Mouse (Mus musculus): Measurements from ENCODE around the gene Clip2. TPM values are rescaled to one million over a fixed set of nuclear protein-coding genes. Genes with fewer than 3 reads are reported as not detected.

Gene Clip2
- total and polyA plus RNA-seq, 3 experiments = 5.4 to 16.7 (median 8.7) TPM

DNA sequence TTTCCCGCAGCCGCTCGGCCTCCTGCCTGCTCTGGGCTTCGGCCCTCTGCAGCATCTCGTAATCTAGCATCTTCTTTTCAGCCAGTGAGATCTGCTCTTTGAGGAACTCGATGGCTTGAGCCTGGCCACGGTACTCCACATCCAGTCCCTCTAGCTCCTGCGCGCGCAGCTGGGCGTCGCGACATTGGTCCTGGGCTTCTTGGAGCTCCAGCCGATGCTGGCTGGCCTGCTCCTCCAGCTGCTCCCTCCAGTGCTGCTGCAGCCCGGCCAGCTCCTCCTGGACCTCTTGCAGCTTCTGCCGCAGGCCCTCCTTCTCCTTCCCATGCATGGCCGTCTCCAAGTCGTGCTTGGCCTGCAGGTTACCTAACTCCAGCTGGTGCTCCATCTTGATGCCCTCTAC is 49.6 kb downstream of the Clip2 start:
- H3K27ac ChIP-seq (ENCODE audit: insufficient read depth, low read depth) = no peak overlapping the region
- no peak overlapping the region for H3K4me3 ChIP-seq (replicated peaks in 1 of 3; ENCODE audit: low read depth in 2 of 3, low read length in 2 of 3, poor library complexity in 1 of 3)
- no peaks in the 10 kb centered on the region for H3K9me3 ChIP-seq (replicated peaks; ENCODE audit: low read length)
- in situ Hi-C loops (cut with MboI; ENCODE audit: low pct_ligation_motif_present, low pct_unique_long_range_greater_than_20kb, low sequenced_read_pairs) = no loop called here
- dilution Hi-C loops (cut with MboI; ENCODE audit: extremely low pct_ligation_motif_present, extremely low pct_unique_long_range_greater_than_20kb, low sequenced_read_pairs) = no loop called here
- no peaks in the 10 kb centered on the region for H3K79me2 ChIP-seq (replicated peaks; ENCODE audit: control insufficient read depth, extremely low read depth, insufficient read depth, poor library complexity, severe bottlenecking)
- DNase-seq (ENCODE audit: extremely low read depth) = no peak
- no peak overlapping the region for H3K9ac ChIP-seq (ENCODE audit: insufficient read depth, low read depth)
- no peak for TF ChIP-seq RCOR1 (conservative IDR thresholded peaks at IDR 0.05; ENCODE audit: low read depth, low read length)
- TF ChIP-seq MXI1 (IDR thresholded peaks at IDR 0.05; ENCODE audit: low read depth, low read length) = no peak
- TF ChIP-seq NELFE (IDR thresholded peaks at IDR 0.05; ENCODE audit: low read depth, low read length) = no peak
- TF ChIP-seq CHD2 (IDR thresholded peaks at IDR 0.05; ENCODE audit: low read length) = no peak
- TF ChIP-seq ZKSCAN1 (IDR thresholded peaks at IDR 0.05; ENCODE audit: borderline replicate concordance, low read depth, low read length) = no peak
- no peak for TF ChIP-seq RAD21 (IDR thresholded peaks at IDR 0.05; ENCODE audit: low read depth, low read length)
- TF ChIP-seq ZC3H11A (IDR thresholded peaks at IDR 0.05; ENCODE audit: low read depth, low read length) = no peak
- no peak for TF ChIP-seq JUND (conservative IDR thresholded peaks at IDR 0.05; ENCODE audit: low read depth, low read length)
- no peak for TF ChIP-seq BHLHE40 (IDR thresholded peaks at IDR 0.05; ENCODE audit: low read depth, low read length)
- no peak for TF ChIP-seq GABPA (IDR thresholded peaks at IDR 0.05; ENCODE audit: insufficient replicate concordance, low read depth, low read length)
- TF ChIP-seq CTCF (conservative IDR thresholded peaks at IDR 0.05 in 1 of 2, IDR thresholded peaks at IDR 0.05 in 1 of 2; ENCODE audit: low read depth in 2 of 2, low read length in 2 of 2) = no peak
- TF ChIP-seq IRF4 (IDR thresholded peaks at IDR 0.05; ENCODE audit: low read depth, low read length) = no peak
- TF ChIP-seq HCFC1 (IDR thresholded peaks at IDR 0.05; ENCODE audit: low read depth, low read length) = no peak
- TF ChIP-seq CHD1 (IDR thresholded peaks at IDR 0.05; ENCODE audit: low read depth, low read length) = no peak
- TF ChIP-seq POLR2A (IDR thresholded peaks at IDR 0.05; ENCODE audit: low read depth, low read length) = no peak
- no peak for TF ChIP-seq MAZ (IDR thresholded peaks at IDR 0.05; ENCODE audit: low read depth, low read length)
- no peak for TF ChIP-seq USF2 (conservative IDR thresholded peaks at IDR 0.05; ENCODE audit: low read depth, low read length)
- no peak for TF ChIP-seq MAFK (IDR thresholded peaks at IDR 0.05; ENCODE audit: insufficient replicate concordance, low read length)
- no peak for TF ChIP-seq ZMIZ1 (IDR thresholded peaks at IDR 0.05; ENCODE audit: low read depth, low read length)
- TF ChIP-seq E2F4 (IDR thresholded peaks at IDR 0.05; ENCODE audit: insufficient replicate concordance, low read depth, low read length) = no peak
- H3K27me3 ChIP-seq (replicated peaks) = no peaks in the 10 kb centered on the region
- H3K4me1 ChIP-seq (ENCODE audit: control insufficient read depth in 1 of 2, insufficient read depth in 2 of 2) = peaks cover 2 to 10% of the 10 kb centered on the region in 2 experiments; a peak in 3 of 4 replicates
- no peak overlapping the region for H3K4me2 ChIP-seq (ENCODE audit: insufficient read depth, low read depth, poor library complexity, severe bottlenecking)
- H3K36me3 ChIP-seq (replicated peaks in 1 of 2; ENCODE audit: control insufficient read depth in 1 of 2, insufficient read depth in 1 of 2, low read length in 1 of 2) = peaks cover 0 to 71% of the 10 kb centered on the region in 2 experiments

DNA sequence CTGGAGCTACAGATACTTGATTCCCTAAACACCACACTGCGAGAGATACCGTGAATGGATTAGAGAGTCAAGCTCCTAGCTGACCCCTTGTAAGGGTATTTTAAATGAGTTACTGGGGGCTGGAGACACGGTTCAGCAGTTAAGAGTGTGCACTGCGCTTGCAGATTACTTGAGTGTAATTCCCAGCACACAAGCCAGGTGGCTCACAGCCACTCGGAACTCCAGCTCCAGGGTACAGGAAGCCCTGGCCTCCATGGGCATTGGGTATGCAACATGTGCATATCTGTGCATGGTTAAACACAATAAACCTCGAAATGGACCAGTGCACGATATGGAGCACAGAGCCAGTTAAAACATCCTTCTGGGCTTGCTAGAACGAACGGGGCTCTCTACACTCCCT is 50.8 kb downstream of the Clip2 start:
- TF ChIP-seq SMC3 (IDR thresholded peaks at IDR 0.05; ENCODE audit: low read depth, low read length) (0 out of 2 replicates have a peak, but pooled peaks have one; percentile 12), JUND (conservative IDR thresholded peaks at IDR 0.05; ENCODE audit: low read depth, low read length) (no peak), ELF1 (IDR thresholded peaks at IDR 0.05; ENCODE audit: low read depth, low read length) (no peak), CTCF (conservative IDR thresholded peaks at IDR 0.05 in 1 of 2, IDR thresholded peaks at IDR 0.05 in 1 of 2; ENCODE audit: low read depth in 2 of 2, low read length in 2 of 2) (peak in 1 of 2 experiments; percentile 21; a peak in 2 of 4 replicates), E2F4 (IDR thresholded peaks at IDR 0.05; ENCODE audit: insufficient replicate concordance, low read depth, low read length) (no peak), GABPA (IDR thresholded peaks at IDR 0.05; ENCODE audit: insufficient replicate concordance, low read depth, low read length) (no peak)
- H3K36me3 ChIP-seq (replicated peaks in 1 of 2; ENCODE audit: control insufficient read depth in 1 of 2, insufficient read depth in 1 of 2, low read length in 1 of 2) = peaks cover 0 to 80% of the 10 kb centered on the region in 2 experiments
- H3K79me2 ChIP-seq (replicated peaks; ENCODE audit: control insufficient read depth, extremely low read depth, insufficient read depth, poor library complexity, severe bottlenecking) = no peaks in the 10 kb centered on the region
- in situ Hi-C loops (cut with MboI; ENCODE audit: low pct_ligation_motif_present, low pct_unique_long_range_greater_than_20kb, low sequenced_read_pairs) (no loop called here), dilution Hi-C loops (cut with MboI; ENCODE audit: extremely low pct_ligation_motif_present, extremely low pct_unique_long_range_greater_than_20kb, low sequenced_read_pairs) (no loop called here)
- H3K27ac ChIP-seq (ENCODE audit: insufficient read depth, low read depth) = no peak overlapping the region
- H3K4me1 ChIP-seq (ENCODE audit: control insufficient read depth in 1 of 2, insufficient read depth in 2 of 2) = peaks cover 0 to 3% of the 10 kb centered on the region in 2 experiments; a peak in 1 of 4 replicates
- no peak for DNase-seq (ENCODE audit: extremely low read depth)
- H3K9ac ChIP-seq (ENCODE audit: insufficient read depth, low read depth) = no peak overlapping the region
- H3K27me3 ChIP-seq (replicated peaks) = no peaks in the 10 kb centered on the region
- H3K9me3 ChIP-seq (replicated peaks; ENCODE audit: low read length) = no peaks in the 10 kb centered on the region
- no peak overlapping the region for H3K4me2 ChIP-seq (ENCODE audit: insufficient read depth, low read depth, poor library complexity, severe bottlenecking)
- H3K4me3 ChIP-seq (replicated peaks in 1 of 3; ENCODE audit: low read depth in 2 of 3, low read length in 2 of 3, poor library complexity in 1 of 3) = no peak overlapping the region

All from CH12.LX (cell line).